Mouse (Mus musculus): ENCODE results near the gene Mgam.
A peak's percentile ranks its signal among the peaks of the same experiment; 100 is the strongest.
"Not testable (repeated sequence)": the region's sequence is repeated elsewhere in the genome, so short reads cannot be mapped to it uniquely, and the experiment has no call there.

Mgam gene

DNA sequence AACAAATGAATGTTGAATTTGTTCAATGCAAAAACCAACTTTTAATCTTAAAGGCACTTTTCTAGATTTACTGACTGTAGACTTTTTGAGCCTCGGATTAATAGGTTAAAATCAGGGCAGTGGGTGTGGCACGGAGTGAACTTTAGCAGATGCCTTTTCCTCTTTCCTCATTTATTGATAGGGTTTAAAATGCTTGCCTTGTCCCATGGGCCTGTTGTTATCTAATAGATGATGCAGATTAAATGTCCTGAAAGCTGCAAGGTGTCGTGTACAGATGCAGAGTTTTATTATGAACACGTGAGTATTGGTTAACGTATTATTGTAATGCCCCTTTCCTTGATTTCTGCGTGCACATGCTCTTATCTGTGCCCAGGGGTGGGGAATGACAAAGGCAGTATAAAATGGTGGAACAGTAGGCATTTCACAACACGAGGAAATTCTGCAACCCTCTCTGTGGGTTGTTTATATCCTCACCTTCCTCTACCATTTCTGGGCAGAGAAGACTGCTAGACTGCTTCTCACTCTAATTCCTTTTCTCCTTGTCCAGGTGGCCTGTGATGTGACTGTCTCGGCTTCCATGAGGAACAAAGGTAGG lies at the start of gene Mgam:
Gene Mgam, plus strand, starts transcription at position 426 of the 595 bp plus-strand sequence.
- no peak for DNase-seq

- DNase-seq = no peak
Measured at GRCm38 (mm10) chr6:40584336-40584735, 44.3 kb upstream of the Mgam start.

DNA sequence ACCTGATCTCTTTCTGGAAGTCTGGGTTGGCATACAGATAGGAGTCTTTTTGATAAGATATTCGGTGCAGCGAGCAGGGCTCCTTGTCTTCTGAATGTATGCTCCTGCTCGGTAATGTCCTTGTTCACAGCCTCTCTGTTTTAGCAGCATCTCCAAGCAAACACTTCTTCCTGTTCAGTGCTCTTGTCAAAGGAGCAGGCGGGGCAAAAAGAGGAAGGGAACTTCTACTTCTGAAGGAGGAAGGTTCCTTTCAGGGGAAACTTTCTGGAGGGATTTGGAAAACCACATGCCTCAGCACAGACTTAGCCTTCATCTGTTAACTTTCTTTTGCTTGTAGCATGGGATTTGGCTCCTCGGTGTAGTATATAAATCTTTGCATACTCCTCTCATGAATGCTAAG lies 43.0 kb upstream of the Mgam start, which contains the start of gene Clec5a:
Gene Clec5a, minus strand, starts transcription at position 177 of the 400 bp plus-strand sequence.
- no peak for DNase-seq

- no peak for DNase-seq
Measured at GRCm38 (mm10) chr6:40588346-40588745, 40.3 kb upstream of the Mgam start.

- DNase-seq = no peak
Measured at GRCm38 (mm10) chr6:40594804-40595550, 33.7 kb upstream of the Mgam start.

DNA sequence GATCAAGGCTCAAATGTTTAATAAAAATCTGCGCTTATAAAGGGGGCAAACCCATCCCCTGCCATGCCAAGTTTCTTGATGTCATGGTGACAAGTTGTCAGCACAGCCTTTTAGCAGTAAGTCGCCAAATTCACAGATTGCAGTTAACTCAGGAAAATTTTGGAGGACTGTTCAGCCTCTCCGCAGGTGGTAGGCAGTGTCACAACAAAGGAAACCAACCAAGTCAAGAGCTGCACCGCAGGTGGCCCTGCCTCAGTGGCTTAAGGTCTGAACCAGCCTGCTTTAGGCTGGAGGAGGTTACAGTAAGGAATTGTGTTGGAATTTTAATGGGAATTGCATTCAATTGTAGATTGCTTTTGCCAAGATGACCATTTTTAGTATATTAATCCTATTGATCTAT lies 30.1 kb upstream of the Mgam start:
- DNase-seq = not testable (repeated sequence)

DNA sequence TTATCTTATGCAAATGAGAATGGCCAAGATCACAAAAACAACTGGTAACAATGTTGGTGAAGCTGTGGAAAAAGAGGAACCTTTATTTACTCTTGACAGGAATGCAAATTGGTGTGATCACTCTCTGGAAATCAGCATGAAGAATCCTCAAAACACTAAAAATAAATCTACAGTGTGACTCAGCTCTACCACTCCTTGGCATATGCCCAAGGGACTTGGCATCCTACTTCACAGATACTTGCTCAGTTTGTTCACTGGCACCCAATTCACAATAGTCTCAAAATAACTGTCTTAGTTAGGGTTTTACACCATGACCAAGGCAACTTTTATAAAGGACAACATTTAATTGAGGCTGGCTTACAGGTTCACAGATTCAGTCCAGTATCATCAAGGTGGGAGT lies 21.2 kb upstream of the Mgam start:
- no peak for DNase-seq

- DNase-seq = no peak
Measured at GRCm38 (mm10) chr6:40610244-40610643, 18.4 kb upstream of the Mgam start.

DNA sequence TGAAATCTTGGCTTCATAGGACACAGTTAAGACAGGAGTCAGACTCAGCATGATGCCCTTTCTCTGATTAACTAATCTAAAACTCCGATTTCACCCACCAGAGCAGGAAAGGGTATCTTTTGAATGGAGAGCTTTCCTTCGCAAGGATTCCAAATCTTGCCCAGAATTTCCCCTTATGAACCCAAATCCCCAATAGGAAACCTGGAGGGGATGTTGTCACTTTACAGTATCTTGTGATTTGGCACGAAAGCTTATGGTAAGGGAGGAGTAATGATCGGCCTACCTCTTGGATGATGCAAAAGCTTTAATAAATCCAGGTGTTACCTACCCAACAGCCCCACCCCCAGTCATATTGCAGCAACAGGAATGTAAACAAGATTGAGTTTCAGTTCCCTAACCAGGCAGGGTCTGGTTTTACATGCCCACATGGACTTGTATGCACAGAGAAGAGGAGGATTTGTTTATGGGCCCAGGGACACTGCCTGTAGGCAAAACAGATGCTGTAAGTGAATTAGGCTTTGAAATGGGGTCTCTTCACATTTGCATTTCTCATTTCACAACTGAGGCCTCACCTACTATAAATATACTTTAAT lies 15.3 kb upstream of the Mgam start, which contains the start of gene Tas2r138:
Gene Tas2r138, minus strand, starts transcription at position 51 of the 593 bp plus-strand sequence.
- no peak for DNase-seq

DNA sequence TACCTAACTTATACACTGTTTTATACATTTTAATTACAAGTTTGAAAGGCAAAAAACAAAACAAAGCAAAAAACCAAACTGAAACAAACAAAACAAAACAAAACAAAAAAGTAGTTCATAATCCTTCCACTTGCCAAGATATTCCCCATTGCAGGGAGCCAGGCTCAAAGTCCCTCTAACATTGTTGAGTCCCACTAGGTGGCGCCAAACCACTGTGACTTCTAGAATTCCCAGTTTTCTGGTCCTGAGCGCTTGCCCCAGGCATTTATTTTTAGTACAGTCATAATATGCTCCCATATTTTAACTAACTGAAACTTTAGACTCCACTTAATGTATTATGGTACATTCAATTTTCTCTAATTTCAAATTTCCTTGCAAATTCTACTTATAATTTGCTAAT lies 10.7 kb upstream of the Mgam start:
- peak; percentile 35 for DNase-seq

DNA sequence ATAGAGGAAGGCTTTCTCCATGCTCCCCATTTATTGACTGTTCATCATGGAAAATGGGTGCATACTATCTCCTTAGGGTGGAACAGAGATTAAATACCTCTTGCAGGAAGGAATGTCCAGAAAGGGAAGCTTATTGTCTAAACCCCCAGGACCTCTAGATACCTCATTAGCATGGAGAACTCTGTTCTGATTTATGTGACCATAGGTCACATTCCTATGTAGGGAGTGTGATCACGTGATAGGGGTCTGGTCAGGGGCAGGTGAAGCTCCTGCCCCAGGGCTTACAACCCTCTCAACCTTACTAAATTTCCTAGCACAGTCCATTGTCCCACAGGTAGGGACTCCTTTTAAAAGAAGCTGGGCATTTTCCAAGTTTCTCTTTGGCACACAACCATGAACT lies 2.5 kb upstream of the Mgam start:
- DNase-seq = no peak

DNA sequence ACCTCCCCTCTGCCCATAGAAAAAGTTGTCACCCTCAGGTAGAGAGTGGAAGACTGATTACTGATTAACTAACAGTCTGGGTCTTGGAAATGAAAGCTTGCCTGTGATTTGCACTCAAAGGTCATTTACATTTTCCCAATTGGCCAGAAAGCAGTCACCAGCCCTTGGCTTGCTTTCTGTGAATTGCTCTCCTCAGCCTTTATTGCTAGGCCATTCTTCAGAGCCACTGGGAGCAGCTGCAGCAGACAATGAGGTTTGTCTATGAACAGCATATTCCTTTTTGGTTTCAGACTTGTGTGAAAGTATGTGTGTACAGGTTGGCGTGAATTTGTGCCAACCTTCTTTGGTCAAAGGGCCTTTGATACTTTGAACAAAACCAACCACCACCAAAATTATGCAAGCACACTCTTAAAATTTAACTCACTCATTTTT lies 6.0 kb downstream of the Mgam start:
- no peak for DNase-seq

DNA sequence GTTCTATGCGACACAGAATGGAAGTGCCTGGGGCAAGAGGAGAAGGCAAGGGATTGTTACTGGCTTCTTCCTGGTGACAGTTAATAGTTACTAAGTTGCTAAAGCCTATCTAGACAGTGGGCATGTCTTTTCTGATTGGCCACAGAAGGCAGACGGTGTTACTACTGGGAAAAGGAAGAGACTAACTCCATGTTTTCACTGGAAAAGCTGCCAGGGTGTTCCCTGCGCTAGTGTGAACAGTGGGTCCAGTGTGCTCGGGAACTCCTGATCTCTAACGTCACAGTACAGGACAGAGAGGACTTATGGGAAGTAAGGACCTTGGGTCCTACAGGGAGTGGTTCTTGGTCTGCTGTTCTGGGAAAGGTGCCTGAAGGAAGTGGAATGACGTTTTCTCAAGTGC lies 6.9 kb downstream of the Mgam start:
- no peak for DNase-seq

GRCm38 (mm10) chr6:40637755-40638154 lies 9.1 kb downstream of the Mgam start:
- no peak for DNase-seq

GRCm38 (mm10) chr6:40640710-40641538 lies 12.3 kb downstream of the Mgam start:
- no peak for DNase-seq

GRCm38 (mm10) chr6:40645701-40646100 lies 17.1 kb downstream of the Mgam start:
- no peak for DNase-seq

DNA sequence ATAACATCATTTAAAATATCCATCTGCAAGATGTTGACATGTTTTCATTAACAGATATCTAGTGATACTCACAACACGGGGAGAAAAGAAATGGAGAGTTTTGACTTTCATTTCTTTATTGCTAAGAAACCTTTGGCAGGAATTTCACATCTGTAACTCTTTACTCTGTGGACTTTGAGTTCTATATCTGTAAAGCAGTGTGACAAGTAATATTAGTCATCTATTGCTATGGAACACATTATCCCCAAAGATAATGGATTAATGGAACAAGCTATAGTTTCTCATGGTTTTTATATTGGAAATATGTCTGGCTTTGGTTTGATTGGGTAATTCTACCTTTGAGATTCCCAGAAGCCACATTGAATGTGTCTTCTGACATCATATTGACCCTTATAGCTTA lies 22.3 kb downstream of the Mgam start:
- no peak for DNase-seq

DNA sequence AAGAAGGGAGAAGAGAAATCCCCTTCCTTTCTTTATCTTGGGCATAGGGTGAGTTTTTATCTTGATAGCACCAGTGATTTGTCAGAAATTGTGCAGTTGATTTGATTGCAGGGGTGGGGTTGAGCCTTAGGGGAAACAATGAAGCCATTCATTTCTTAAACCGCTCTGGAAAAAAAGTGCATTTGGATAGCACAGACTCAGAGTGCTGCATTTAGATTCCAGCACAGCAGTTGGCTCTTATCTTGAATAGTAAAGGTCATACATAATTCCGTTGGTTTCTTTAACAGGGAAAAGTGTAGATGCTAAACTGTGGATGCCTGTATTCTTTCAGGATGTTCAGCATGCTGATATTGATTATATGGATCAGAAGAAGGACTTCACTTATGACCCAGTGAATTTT lies 32.3 kb downstream of the Mgam start:
- no peak for DNase-seq

DNA sequence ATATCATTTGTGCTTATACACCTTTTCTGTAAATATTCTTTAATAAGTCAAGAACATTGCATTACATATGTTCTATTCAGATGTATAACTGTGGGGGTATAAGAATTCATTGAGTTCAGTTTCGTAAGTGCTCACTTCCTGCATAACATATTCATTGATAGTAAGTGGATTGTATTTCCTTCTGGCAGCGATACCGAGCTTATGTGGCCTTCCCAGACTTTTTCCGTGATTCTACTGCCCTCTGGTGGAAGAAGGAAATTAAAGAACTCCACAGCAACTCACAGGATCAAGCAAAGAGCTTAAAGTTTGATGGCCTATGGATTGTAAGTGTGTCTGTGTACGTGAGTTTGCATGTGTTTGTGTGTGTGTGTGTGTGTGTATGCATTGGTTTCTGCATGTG lies 60.5 kb downstream of the Mgam start:
- DNase-seq = peak; percentile 40

- not testable (repeated sequence) for DNase-seq
Measured at GRCm38 (mm10) chr6:40692007-40692406, 63.4 kb downstream of the Mgam start.

DNA sequence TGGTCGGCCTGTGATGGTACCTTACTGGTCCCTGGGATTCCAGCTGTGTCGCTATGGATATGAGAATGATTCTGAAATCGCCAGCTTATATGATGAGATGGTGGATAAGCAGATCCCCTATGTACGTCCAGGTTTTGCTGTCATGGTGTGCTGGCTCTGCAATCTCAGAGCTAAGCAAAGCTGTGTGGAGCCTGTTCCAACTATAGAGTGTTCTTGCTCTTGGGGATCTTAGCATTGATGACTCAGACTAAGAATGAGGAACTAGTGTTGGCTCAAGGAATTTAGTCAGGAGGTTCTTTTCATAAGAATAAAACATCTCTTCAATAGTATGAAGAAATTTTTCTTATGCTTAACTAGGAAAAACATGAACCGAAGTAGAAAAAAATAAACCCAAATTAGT lies 84.9 kb downstream of the Mgam start:
- DNase-seq = not testable (repeated sequence)

DNA sequence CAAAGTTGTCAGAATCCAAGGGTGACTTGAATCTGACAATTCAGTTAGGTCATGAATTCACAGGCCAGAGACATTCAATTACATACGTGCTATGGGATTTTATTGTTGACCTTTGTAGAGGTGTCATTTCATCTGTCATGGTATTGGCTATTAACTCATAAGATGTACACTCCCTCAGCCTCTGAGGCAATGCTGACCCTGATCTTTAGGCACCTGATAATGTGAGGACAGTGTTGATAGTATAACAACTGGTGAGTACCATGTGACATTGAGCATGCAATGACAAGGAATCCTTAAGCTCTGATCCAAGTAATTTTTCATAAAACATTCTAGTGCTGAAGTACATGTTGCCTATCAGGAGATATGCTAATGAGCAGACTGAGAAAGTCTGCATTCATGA lies 87.1 kb downstream of the Mgam start:
- DNase-seq = no peak

DNA sequence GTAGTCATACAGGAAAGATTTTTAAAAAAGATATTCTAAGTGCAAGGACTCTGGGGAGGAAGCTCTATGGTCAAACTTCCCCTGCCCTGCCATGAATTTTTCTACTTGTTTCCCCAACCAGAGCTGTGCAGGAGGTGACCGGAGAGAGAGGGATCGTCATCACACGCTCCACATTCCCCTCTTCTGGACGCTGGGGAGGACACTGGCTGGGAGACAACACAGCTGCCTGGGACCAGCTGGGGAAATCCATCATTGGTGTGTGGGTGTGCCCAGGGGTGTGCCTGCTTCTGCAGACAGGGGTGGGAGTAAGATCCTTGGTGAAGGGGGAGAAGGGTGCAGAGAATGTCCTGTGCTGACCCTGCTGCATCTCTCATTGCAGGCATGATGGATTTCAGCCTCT lies 99.9 kb downstream of the Mgam start:
- not testable (repeated sequence) for DNase-seq
